Mouse (Mus musculus) neural tube, embryonic 11.5 days (tissue): Measurements from ENCODE around the gene Sapcd2. TPM values are rescaled to one million over a fixed set of nuclear protein-coding genes. Genes with fewer than 3 reads are reported as not detected.
A peak's percentile ranks its signal among the peaks of the same experiment; 100 is the strongest.

Experiments
- ATAC-seq: fragments of 200-750 bp; cut with Nextera tagmentation; 2 replicates; pipeline ENCODE4 v1.8.0; 2017; ENCODE audit warnings: moderate number of reproducible peaks, mild to moderate bottlenecking, moderate TSS enrichment, moderate library complexity; ENCODE audit not compliant: insufficient read depth, low FRiP score, low TSS enrichment
- DNase-seq: peaks from one replicate; pipeline ENCODE4 v3.0.0-alpha.2; 2015; ENCODE audit warnings: low spot score
- H3K27ac ChIP-seq: fragments of 300-500 bp; sonication (generic); 2 replicates; pipeline ENCODE4 v1.5.1; 2014; ENCODE audit warnings: low read depth, mild to moderate bottlenecking, low read length
- H3K27me3 ChIP-seq: fragments of 300-500 bp; sonication (generic); 2 replicates; pipeline ENCODE4 v1.6.1; 2014; ENCODE audit warnings: mild to moderate bottlenecking, low read length, mixed read lengths; ENCODE audit not compliant: control insufficient read depth, insufficient read depth
- H3K36me3 ChIP-seq: fragments of 300-500 bp; sonication (generic); 2 replicates; pipeline ENCODE4 v1.6.1; 2014; ENCODE audit warnings: mild to moderate bottlenecking, low read length, moderate library complexity, mixed read lengths; ENCODE audit not compliant: control insufficient read depth, insufficient read depth
- H3K4me1 ChIP-seq: fragments of 300-500 bp; sonication (generic); 2 replicates; pipeline ENCODE4 v1.6.1; 2014; ENCODE audit warnings: low read length, mixed read lengths; ENCODE audit not compliant: control insufficient read depth, insufficient read depth
- H3K4me2 ChIP-seq: fragments of 300-500 bp; sonication (generic); 2 replicates; pipeline ENCODE4 v1.6.1; 2014; ENCODE audit warnings: low read depth, mild to moderate bottlenecking, moderate library complexity
- H3K4me3 ChIP-seq: fragments of 300-500 bp; sonication (generic); 2 replicates; pipeline ENCODE4 v1.5.1; 2014; ENCODE audit warnings: low read depth, low read length
- H3K9ac ChIP-seq: fragments of 300-500 bp; sonication (generic); 2 replicates; pipeline ENCODE4 v1.6.1; 2014; ENCODE audit warnings: mild to moderate bottlenecking, low read length
- H3K9me3 ChIP-seq: fragments of 300-500 bp; sonication (generic); 2 replicates; pipeline ENCODE4 v1.6.1; 2016; ENCODE audit warnings: low read length; ENCODE audit not compliant: control insufficient read depth
- WGBS: fragments of 180-500 bp; shearing (Covaris S2); extraction: QIAGEN DNeasy Blood & Tissue Kit; methylation state at CpG from one replicate; pipeline ENCODE4 v1.1.7; 2014; 5-methylcytosine and 5-hydroxymethylcytosine counted together
- polyA plus RNA-seq: library from polyadenylated mRNA; unstranded; fragments of >200 nt; fragmentation: Nextera tagmentation; extraction: Ambion mirVana; gene quantifications from 2 replicates; pipeline ENCODE4 v1.2.1, GENCODE M21; 2014

The Sapcd2 gene
- polyA plus RNA-seq, 1 experiment from 2014 or later, result 49.2 TPM

DNA sequence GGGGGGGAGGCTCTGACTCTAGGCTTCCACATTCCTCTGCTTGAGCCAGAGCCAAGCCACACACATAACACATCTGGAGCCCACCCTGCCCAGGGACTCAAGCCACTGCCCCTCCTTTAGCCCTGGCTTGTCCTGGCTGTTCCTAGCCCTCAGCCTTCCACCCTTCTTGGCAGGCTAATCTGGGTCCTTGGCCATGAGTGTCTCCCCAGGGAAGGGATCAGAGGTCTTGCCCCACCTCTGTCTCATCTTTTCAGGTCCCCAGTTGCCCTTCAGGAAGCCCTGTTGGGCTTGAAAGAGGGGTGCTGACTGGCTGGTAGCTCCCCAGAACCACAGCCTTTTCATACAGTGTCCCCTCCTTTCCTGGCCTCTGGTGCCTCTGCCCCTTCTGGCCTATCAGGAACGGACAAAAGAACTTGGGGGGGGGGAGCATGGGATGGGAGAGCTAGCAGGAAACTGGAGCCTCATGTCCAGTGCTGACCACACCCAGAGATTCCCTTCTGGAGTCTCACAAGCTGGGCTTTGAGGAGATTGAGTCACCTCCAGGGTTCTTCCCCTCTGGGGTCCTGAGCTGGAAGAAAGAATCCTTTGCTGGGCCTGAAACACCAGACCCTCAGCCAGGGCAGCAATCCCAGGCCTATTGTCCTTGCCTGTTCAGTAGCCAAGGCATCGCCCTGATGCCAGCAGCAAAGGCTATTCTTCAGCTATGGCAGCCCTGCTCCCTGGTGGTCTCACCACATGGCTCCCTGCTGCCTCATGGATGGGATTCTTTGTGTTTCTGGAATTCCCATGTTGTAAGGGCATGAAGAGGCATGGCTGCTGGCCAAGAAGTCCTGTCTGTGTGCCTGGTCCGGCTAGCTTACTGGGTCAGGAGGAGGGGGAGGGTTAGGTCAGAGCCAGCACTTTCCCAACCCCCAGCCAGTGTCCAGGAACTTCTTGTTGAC lies 22.4 kb downstream of the Sapcd2 start:
- 42% methylated on average over 3 of the region's 3 CpGs for WGBS
- Histone ChIP-seq H3K9ac (no peak overlapping the region), H3K9me3 (no peaks in the 10 kb centered on the region), H3K4me3 (no peak overlapping the region), H3K4me1 (no peaks in the 10 kb centered on the region), H3K27me3 (peaks cover 38% of the 10 kb centered on the region), H3K36me3 (no peaks in the 10 kb centered on the region), H3K4me2 (no peak overlapping the region), H3K27ac (no peak overlapping the region)
- ATAC-seq (no peak), DNase-seq (no peak)

DNA sequence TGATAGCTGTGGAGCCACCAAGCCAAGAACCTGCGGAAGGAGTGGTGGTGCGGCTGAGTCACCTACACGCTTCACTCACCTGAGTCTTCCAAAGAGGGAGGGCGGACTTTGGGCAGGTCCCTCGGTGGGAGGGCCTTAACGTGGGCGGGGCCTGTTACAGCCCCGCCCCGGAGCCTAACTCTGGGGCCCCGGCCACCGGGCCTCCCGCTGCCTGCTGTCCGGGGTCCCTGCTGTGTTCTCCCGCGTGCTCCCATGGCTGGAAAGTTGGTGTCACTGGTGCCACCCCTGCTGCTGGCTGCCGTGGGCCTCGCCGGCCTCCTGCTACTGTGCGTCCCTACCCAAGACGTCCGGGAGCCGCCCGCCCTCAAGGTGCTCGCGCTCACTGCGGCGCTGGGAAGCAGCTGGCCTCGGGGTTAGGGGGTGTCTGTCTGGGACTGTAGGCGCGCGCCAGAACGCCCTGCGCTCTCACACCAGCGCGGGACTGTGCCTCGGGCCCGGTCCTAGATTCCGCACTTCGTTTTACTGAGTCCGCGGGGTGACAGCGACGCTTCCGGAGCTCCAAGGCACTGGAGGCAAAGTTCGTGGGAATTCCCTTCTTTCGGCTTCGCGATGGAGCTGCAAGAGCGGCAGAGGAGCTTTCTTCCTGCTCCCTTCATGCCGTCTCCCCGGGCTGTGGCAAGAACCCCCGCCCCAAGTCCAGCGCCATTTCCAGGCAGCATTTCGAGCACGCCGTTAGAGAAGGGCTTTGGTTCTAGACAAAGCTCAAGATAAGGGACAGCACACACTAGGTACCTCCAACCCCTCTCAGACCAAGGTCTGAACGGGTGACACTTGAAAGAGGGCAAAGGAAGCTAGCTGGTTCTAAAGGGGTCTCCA lies 23.8 kb downstream of the Sapcd2 start, which contains the start of gene Entpd2:
TSS of gene Entpd2 (plus strand) at position 154 of the 876 bp plus-strand sequence.
- Histone ChIP-seq H3K9ac (peak within 1 kb of the TSS; percentile 23; the same call in 1 of the 2 replicates), H3K4me1 (no peaks in the 10 kb centered on the region), H3K9me3 (no peaks in the 10 kb centered on the region), H3K4me3 (peak within 1 kb of the TSS; percentile 33), H3K27ac (no peak within 1 kb of the TSS), H3K27me3 (peaks cover 52% of the 10 kb centered on the region), H3K4me2 (peak within 1 kb of the TSS; percentile 57), H3K36me3 (no peaks in the 10 kb centered on the region)
- DNase-seq, result peak; percentile 37
- ATAC-seq, result no peak
- WGBS, result under 1% methylated on average over 57 of the region's 57 CpGs

GRCm38 (mm10) chr2:25396597-25396983 lies 24.5 kb downstream of the Sapcd2 start:
- no peak for DNase-seq
- Histone ChIP-seq H3K4me2 (no peak overlapping the region), H3K9me3 (no peaks in the 10 kb centered on the region), H3K27me3 (peaks cover 57% of the 10 kb centered on the region), H3K4me1 (no peaks in the 10 kb centered on the region), H3K36me3 (no peaks in the 10 kb centered on the region), H3K27ac (no peak overlapping the region), H3K4me3 (no peak overlapping the region; the same call in 1 of the 2 replicates), H3K9ac (no peak overlapping the region)
- ATAC-seq, result no peak
- 39% methylated on average over 3 of the region's 3 CpGs for WGBS

DNA sequence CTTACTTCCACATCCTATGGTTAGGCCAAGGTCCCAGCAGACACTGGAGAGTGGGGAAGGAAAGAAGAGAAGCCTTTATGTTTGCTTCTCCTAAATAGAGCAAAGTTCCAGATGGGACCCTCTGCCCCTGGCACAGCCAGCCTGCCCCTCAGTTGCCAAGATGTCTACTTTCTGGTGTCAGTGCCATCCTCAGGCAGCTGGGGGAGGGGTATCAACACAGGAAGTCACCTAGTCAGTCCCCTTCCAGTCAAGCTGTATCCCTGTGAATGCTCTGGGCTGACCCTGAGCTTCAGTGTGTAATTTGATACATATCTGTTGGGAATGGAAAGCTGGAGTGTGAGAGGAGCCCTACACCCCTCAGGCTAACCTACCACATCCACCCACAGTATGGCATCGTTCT lies 24.9 kb downstream of the Sapcd2 start:
- DNase-seq (no peak), ATAC-seq (no peak)
- no peak overlapping the region for H3K4me3 ChIP-seq
- H3K36me3 ChIP-seq, result no peaks in the 10 kb centered on the region
- H3K9me3 ChIP-seq, result no peaks in the 10 kb centered on the region
- no peak overlapping the region for H3K27ac ChIP-seq
- H3K4me2 ChIP-seq, result no peak overlapping the region
- 62% methylated on average over 1 of the region's 1 CpGs for WGBS
- H3K9ac ChIP-seq, result no peak overlapping the region
- H3K4me1 ChIP-seq, result no peaks in the 10 kb centered on the region
- H3K27me3 ChIP-seq, result peaks cover 57% of the 10 kb centered on the region

DNA sequence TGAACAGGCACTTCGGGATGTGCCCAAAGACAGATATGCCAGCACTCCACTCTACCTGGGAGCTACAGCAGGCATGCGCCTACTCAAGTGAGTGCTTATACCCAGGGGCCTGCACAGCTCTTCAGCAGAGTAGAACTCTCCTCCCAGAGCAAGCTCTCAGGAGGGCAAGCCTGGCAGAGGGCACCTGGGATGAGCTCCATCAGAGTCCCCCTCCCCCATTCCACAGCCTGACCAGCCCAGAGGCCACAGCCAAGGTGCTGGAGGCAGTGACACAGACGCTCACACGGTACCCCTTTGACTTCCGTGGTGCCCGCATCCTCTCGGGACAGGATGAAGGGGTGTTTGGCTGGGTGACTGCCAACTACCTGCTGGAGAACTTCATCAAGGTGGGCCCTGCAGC lies 25.9 kb downstream of the Sapcd2 start:
- DNase-seq (no peak), ATAC-seq (no peak)
- H3K27ac ChIP-seq, result no peak overlapping the region
- H3K9ac ChIP-seq, result no peak overlapping the region
- H3K9me3 ChIP-seq, result no peaks in the 10 kb centered on the region
- no peak overlapping the region for H3K4me2 ChIP-seq
- no peaks in the 10 kb centered on the region for H3K36me3 ChIP-seq
- no peak overlapping the region for H3K4me3 ChIP-seq
- H3K4me1 ChIP-seq, result 0 out of 2 replicates have a peak, but pooled peaks cover 2% of the 10 kb centered on the region
- peaks cover 57% of the 10 kb centered on the region for H3K27me3 ChIP-seq
- 91% methylated on average over 7 of the region's 7 CpGs for WGBS

GRCm38 (mm10) chr2:25399051-25399450 lies 26.9 kb downstream of the Sapcd2 start, which contains the start of gene Npdc1:
Npdc1 (plus strand) TSS chr2:25399351.
- Histone ChIP-seq H3K4me3 (no peak within 1 kb of the TSS), H3K36me3 (no peaks in the 10 kb centered on the region), H3K4me2 (no peak within 1 kb of the TSS), H3K4me1 (peaks cover 2% of the 10 kb centered on the region; the same call in 1 of the 2 replicates), H3K9me3 (no peaks in the 10 kb centered on the region), H3K27me3 (peaks cover 57% of the 10 kb centered on the region), H3K27ac (no peak within 1 kb of the TSS), H3K9ac (no peak within 1 kb of the TSS)
- 68% methylated on average over 8 of the region's 8 CpGs for WGBS
- ATAC-seq (no peak), DNase-seq (no peak)

DNA sequence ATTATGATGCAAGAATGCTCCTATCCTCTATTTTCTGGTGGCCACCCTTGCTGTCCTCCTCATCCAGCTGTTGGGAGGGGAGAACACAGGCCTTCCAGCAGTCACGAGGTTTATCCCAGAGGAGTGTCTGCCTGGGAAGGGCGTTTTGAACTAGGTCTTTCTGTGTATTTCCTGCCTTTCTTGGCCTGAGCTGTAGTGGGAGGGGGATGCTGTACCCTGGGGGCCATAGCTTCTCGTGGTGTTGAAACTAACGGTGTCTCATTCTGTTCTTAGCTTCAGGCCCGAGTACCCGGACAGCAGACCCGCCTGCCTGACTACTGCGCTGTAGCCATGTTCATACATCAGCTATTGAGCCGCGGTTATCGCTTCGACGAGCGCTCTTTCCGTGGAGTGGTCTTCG lies 28.2 kb downstream of the Sapcd2 start:
- Histone ChIP-seq H3K4me2 (no peak overlapping the region), H3K27me3 (peaks cover 50% of the 10 kb centered on the region)

GRCm38 (mm10) chr2:25400764-25401163 lies 28.6 kb downstream of the Sapcd2 start:
- Histone ChIP-seq H3K9ac (no peak overlapping the region), H3K27me3 (peaks cover 46% of the 10 kb centered on the region)
- ATAC-seq, result no peak

More for the DNA sequence above, 28.2 kb downstream of the Sapcd2 start:
- no peak for ATAC-seq
- H3K4me3 ChIP-seq, result no peak overlapping the region
- WGBS, result 24% methylated on average over 16 of the region's 16 CpGs
- peaks cover 2% of the 10 kb centered on the region; the same call in 1 of the 2 replicates for H3K4me1 ChIP-seq
- no peaks in the 10 kb centered on the region for H3K36me3 ChIP-seq
- no peak overlapping the region for H3K9ac ChIP-seq
- H3K9me3 ChIP-seq, result no peaks in the 10 kb centered on the region
- H3K27ac ChIP-seq, result no peak overlapping the region
- DNase-seq, result no peak

More at GRCm38 (mm10) chr2:25400764-25401163, 28.6 kb downstream of the Sapcd2 start:
- peak; percentile 60 for DNase-seq
- Histone ChIP-seq H3K36me3 (no peaks in the 10 kb centered on the region), H3K4me3 (no peak overlapping the region), H3K4me2 (peak overlapping the region; percentile 23; the same call in 1 of the 2 replicates), H3K27ac (no peak overlapping the region), H3K4me1 (peaks cover 2% of the 10 kb centered on the region; the same call in 1 of the 2 replicates), H3K9me3 (no peaks in the 10 kb centered on the region)
- 3% methylated on average over 17 of the region's 17 CpGs for WGBS
